Mouse (Mus musculus) spleen, postnatal 4 days (tissue): ENCODE data around the gene Olfr979.
"Not testable (repeated sequence)": the region's sequence is repeated elsewhere in the genome, so short reads cannot be mapped to it uniquely, and the experiment has no call there.

Experiments used
- DNase-seq, 2 experiments: peaks; one replicate each; pipeline ENCODE4 v3.0.0; 2022; ENCODE audit warnings: low spot score in 2 of 2

The Olfr979 gene

GRCm38 (mm10) chr9:40003365-40003764 is at the start of gene Olfr979:
Olfr979 (minus strand) TSS chr9:40003465.
- DNase-seq: no peak

GRCm38 (mm10) chr9:40050138-40050537 is 46.9 kb upstream of the Olfr979 start:
- DNase-seq: no peak

- DNase-seq: no peak
These were observed 17.9 kb upstream of the Olfr979 start, which contains the start of gene Olfr981 for GRCm38 (mm10) chr9:40021164-40021563. Olfr981 (plus strand) TSS chr9:40021464.

GRCm38 (mm10) chr9:40009482-40009881 is 6.2 kb upstream of the Olfr979 start, which contains the start of gene Olfr980:
Olfr980 (minus strand) TSS chr9:40009582.
- DNase-seq: no peak

- no peak for DNase-seq
These were observed 11.5 kb downstream of the Olfr979 start, which contains the start of gene Olfr978 for GRCm38 (mm10) chr9:39991813-39992212. Olfr978 (plus strand) TSS chr9:39992113.

GRCm38 (mm10) chr9:39976581-39977145 is 26.6 kb downstream of the Olfr979 start:
- not testable (repeated sequence) for DNase-seq

GRCm38 (mm10) chr9:39961033-39961432 is 42.2 kb downstream of the Olfr979 start, which contains the start of gene Olfr976:
Olfr976 (minus strand) TSS chr9:39961133.
- not testable (repeated sequence) for DNase-seq

- DNase-seq: no peak
These were observed 51.3 kb downstream of the Olfr979 start, which contains the start of gene Olfr975 for GRCm38 (mm10) chr9:39951946-39952345. Olfr975 (minus strand) TSS chr9:39952046.
